Mouse (Mus musculus): Measurements from ENCODE around the gene Lrp4.

GRCm38 (mm10) chr2:91498093-91498719 lies 40.9 kb downstream of the Lrp4 start:
- TF ChIP-seq CTCF (IDR thresholded peaks at IDR 0.05; ENCODE audit: low read depth) = no peak
- TF ChIP-seq EP300 (IDR thresholded peaks at IDR 0.05; ENCODE audit: low read depth) = no peak
